Comparison of ENCODE assay signal across 10 mouse cellular contexts in the genomic region with DNA sequence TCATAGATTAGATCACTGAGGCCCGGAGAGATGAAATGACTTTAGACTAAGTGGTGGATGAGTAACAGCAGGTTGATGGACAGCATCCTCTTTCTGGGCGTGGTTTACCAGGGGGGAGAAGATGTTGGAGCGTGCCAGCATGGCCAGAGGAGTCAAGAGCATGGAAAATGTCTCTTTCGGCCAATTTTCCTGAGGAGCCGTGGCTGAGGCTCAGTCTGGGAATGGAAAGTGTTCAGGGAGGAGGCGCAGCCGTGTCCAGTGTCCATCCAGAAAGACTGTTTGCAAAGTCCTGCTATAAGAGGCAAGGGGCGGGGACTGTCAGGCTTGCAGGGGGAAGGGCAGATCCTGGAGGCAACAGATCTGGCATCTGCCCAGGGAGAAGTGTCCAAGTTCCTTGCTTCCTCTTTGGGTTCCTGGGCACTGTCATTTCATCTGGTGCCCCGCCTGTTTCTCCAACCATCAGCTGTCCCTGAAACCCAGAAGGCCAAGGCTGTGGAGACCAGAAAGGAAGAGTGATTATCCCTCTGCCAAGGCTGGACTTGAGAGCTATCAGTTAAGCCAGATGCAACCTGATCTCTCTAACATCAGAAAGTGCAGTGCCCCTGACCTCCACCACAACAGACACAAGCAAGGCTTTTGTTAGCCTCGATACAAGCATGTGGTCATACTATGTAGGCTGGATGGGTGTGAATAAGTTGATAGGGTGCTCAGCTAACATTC. TPM values are rescaled to one million over a fixed set of nuclear protein-coding genes. Genes with fewer than 3 reads are reported as not detected.
DNase-seq lines count a peak whose midpoint lies in the region; ATAC-seq lines count a peak whose summit lies in the region.
"Had no signal": no experiment of that assay in that cellular context is flagged by ENCODE, and none has a peak within 500 bp of the region (broad histone marks: within the 10 kb centered on the region; RNA-seq: fewer than 3 reads in every experiment).

No protein-coding gene starts in this region.

- peak; percentile 52 for DNase-seq in urinary bladder, postnatal 14 days (ENCODE audit: low spot score)
- DNase-seq in urinary bladder, adult 2 months (ENCODE audit: low spot score), result no peak
- peak; percentile 69 to 71 for DNase-seq in heart, postnatal 10 days
- no peak for DNase-seq in thymus, postnatal 14 days
- DNase-seq in left cerebral cortex, postnatal 36 days (ENCODE audit: low spot score in 2 of 2), result no peak
- no peak for DNase-seq in cerebellum, adult 8-10 months

- 0 out of 2 replicates have a peak, but pooled peaks have one; percentile 14 for ATAC-seq in erythroid progenitor cell, adult 5-6 weeks (replicated peaks; ENCODE audit: low FRiP score, poor library complexity, severe bottlenecking)
- peak; percentile 78 for ATAC-seq in megakaryocyte, adult 5-6 weeks (ENCODE audit: poor library complexity, severe bottlenecking)

- intact Hi-C loops in heart, postnatal 10 days (cut with DNase I), result no loop called here
- intact Hi-C loops in left cerebral cortex, postnatal 36 days (cut with DNase I), result no loop called here

RNA-seq across cellular contexts. Expression of a gene that starts 16.2 kb away (rescaled TPM):
- 64.3 and 67.2 TPM in 2 replicates for polyA plus RNA-seq in urinary bladder, adult 2 months (2012; rRNA removed)
- 17.7 and 24.7 TPM in 2 replicates for total RNA-seq in erythroid progenitor cell, adult 5-6 weeks (2015; ENCODE audit: low replicate concordance)
- total RNA-seq in erythroid progenitor cell, adult 5-6 weeks (2017; ENCODE audit: low replicate concordance), result 11.6 and 13.2 TPM in 2 replicates
- 10 to 100 TPM; 47.6 to 51.4 TPM for total RNA-seq in heart, postnatal 10 days (2021)
- total RNA-seq in megakaryocyte, adult 5-6 weeks (2015), result 165 and 166 TPM in 2 replicates
- total RNA-seq in megakaryocyte, adult 5-6 weeks (2017), result 100 and 109 TPM in 2 replicates
- 10 to 100 TPM; 72.2 to 75.4 TPM for total RNA-seq in left cerebral cortex, postnatal 36 days (2021)

RNA-seq across cellular contexts. Expression of a gene that starts 26.3 kb away (rescaled TPM):
- 9.4 and 11.7 TPM in 2 replicates for polyA plus RNA-seq in urinary bladder, adult 2 months (2012; rRNA removed)
- 2.9 TPM in 1 of 2 replicates, not detected in the other for total RNA-seq in erythroid progenitor cell, adult 5-6 weeks (2015; ENCODE audit: low replicate concordance)
- total RNA-seq in erythroid progenitor cell, adult 5-6 weeks (2017; ENCODE audit: low replicate concordance), result not detected in 2 replicates
- 10 to 100 TPM; 12.9 to 15.3 TPM for total RNA-seq in heart, postnatal 10 days (2021)
- 8.9 and 10.2 TPM in 2 replicates for total RNA-seq in megakaryocyte, adult 5-6 weeks (2015)
- 9.0 and 15.4 TPM in 2 replicates for total RNA-seq in megakaryocyte, adult 5-6 weeks (2017)
- 1 to 10 TPM in 1 of 2 experiments, under 1 TPM in 1; 0.86 to 1.4 TPM for total RNA-seq in left cerebral cortex, postnatal 36 days (2021)

RNA-seq across cellular contexts. Expression of a gene that starts 30.2 kb away (rescaled TPM):
- polyA plus RNA-seq in urinary bladder, adult 2 months (2012; rRNA removed), result 0.78 and 0.95 TPM in 2 replicates
- not detected in 2 replicates for total RNA-seq in erythroid progenitor cell, adult 5-6 weeks (2015; ENCODE audit: low replicate concordance)
- total RNA-seq in erythroid progenitor cell, adult 5-6 weeks (2017; ENCODE audit: low replicate concordance), result not detected in 2 replicates
- total RNA-seq in heart, postnatal 10 days (2021), result not detected
- not detected in 2 replicates for total RNA-seq in megakaryocyte, adult 5-6 weeks (2015)
- not detected in 2 replicates for total RNA-seq in megakaryocyte, adult 5-6 weeks (2017)
- not detected for total RNA-seq in left cerebral cortex, postnatal 36 days (2021)
- polyA plus RNA-seq: cerebellum, adult 2 months; liver, embryonic 14.5 days had no signal

RNA-seq across cellular contexts. Expression of a gene that starts 33.8 kb away (rescaled TPM):
- 17.1 and 17.8 TPM in 2 replicates for polyA plus RNA-seq in urinary bladder, adult 2 months (2012; rRNA removed)
- not detected in 2 replicates for total RNA-seq in erythroid progenitor cell, adult 5-6 weeks (2015; ENCODE audit: low replicate concordance)
- 1.7 TPM in 1 of 2 replicates, not detected in the other for total RNA-seq in erythroid progenitor cell, adult 5-6 weeks (2017; ENCODE audit: low replicate concordance)
- 10 to 100 TPM; 17.8 to 19.1 TPM for total RNA-seq in heart, postnatal 10 days (2021)
- 8.4 and 9.3 TPM in 2 replicates for total RNA-seq in megakaryocyte, adult 5-6 weeks (2015)
- 7.1 and 8.3 TPM in 2 replicates for total RNA-seq in megakaryocyte, adult 5-6 weeks (2017)
- total RNA-seq in left cerebral cortex, postnatal 36 days (2021), result 10 to 100 TPM; 17.0 to 18.9 TPM

RNA-seq across cellular contexts. Expression of a gene that starts 48.9 kb away (rescaled TPM):
- polyA plus RNA-seq in urinary bladder, adult 2 months (2012; rRNA removed), result not detected in 2 replicates
- not detected in 2 replicates for total RNA-seq in erythroid progenitor cell, adult 5-6 weeks (2015; ENCODE audit: low replicate concordance)
- total RNA-seq in erythroid progenitor cell, adult 5-6 weeks (2017; ENCODE audit: low replicate concordance), result not detected in 2 replicates
- total RNA-seq in heart, postnatal 10 days (2021), result not detected
- not detected in 2 replicates for total RNA-seq in megakaryocyte, adult 5-6 weeks (2015)
- total RNA-seq in megakaryocyte, adult 5-6 weeks (2017), result not detected in 2 replicates
- total RNA-seq in left cerebral cortex, postnatal 36 days (2021), result not detected
- polyA plus RNA-seq: cerebellum, adult 2 months; liver, embryonic 14.5 days had no signal

Comparison
In these comparisons a context has a peak if more than half of its experiments do, and no peak if none do; other contexts are left out.
1. DNase-seq: peak in urinary bladder, postnatal 14 days (single experiment) and heart, postnatal 10 days (2 of 2); none in urinary bladder, adult 2 months (single experiment), thymus, postnatal 14 days (single experiment), left cerebral cortex, postnatal 36 days (0 of 2) and cerebellum, adult 8-10 months (single experiment).